In genomic region chr11:97631938-97632337, GRCm38 (mm10) we compare ENCODE assay signal across 8 mouse cellular contexts. TPM values are rescaled to one million over a fixed set of nuclear protein-coding genes. Genes with fewer than 3 reads are reported as not detected.
DNase-seq lines count a peak whose midpoint lies in the region; ATAC-seq and TF ChIP-seq lines count a peak whose summit lies in the region.

No protein-coding gene starts in this region.

- no peak overlapping the region for H3K4me3 ChIP-seq in kidney, adult 2 months (ENCODE audit: insufficient read depth, low read depth, low read length)
- H3K4me3 ChIP-seq in liver, adult 2 months (ENCODE audit: insufficient read depth, low read depth, low read length) = no peak overlapping the region

- H3K4me1 ChIP-seq in kidney, adult 2 months (ENCODE audit: control insufficient read depth, insufficient read depth, low read length) = no peaks in the 10 kb centered on the region
- no peaks in the 10 kb centered on the region for H3K4me1 ChIP-seq in liver, adult 2 months (ENCODE audit: control insufficient read depth, insufficient read depth, low read length)

- no peak overlapping the region for H3K27ac ChIP-seq in kidney, adult 2 months (ENCODE audit: insufficient read depth, low read depth, low read length)
- no peak overlapping the region for H3K27ac ChIP-seq in liver, adult 2 months (replicated peaks; ENCODE audit: insufficient read depth, low read depth, low read length)

- H3K9ac ChIP-seq in liver, adult 2 months (ENCODE audit: low read depth, low read length) = no peak overlapping the region

- DNase-seq in A20 (ENCODE audit: low read depth, low spot score) (peak; percentile 82), ZHBTc4 (ENCODE audit: low read depth, low spot score) (peak; percentile 93)
- peak; percentile 83 to 84 for DNase-seq in cerebellum, postnatal 36 days
- DNase-seq in gastrocnemius, adult 8-10 months (ENCODE audit: low spot score in 2 of 2) = peak; percentile 56 to 63
- peak; percentile 73 for DNase-seq in kidney, adult 2 months
- peak; percentile 18 for DNase-seq in liver, adult 2 months (ENCODE audit: extremely low read depth, low read depth, low spot score)
- DNase-seq in thymus, adult 18-20 months = peak; percentile 61 to 63

- peak; percentile 82 for ATAC-seq in neutrophil, adult 5-6 weeks (ENCODE audit: extremely low read depth, insufficient number of reproducible peaks, low FRiP score, poor library complexity, severe bottlenecking)

- TF ChIP-seq CTCF in kidney, adult 2 months (conservative IDR thresholded peaks at IDR 0.05; ENCODE audit: insufficient read depth, insufficient read length, low read depth, low read length) = peak; percentile 95
- peak; percentile 99 for TF ChIP-seq CTCF in liver, adult 2 months (IDR thresholded peaks at IDR 0.05; ENCODE audit: low read depth, low read length)

- no peaks in the 10 kb centered on the region for H3K36me3 ChIP-seq in kidney, adult 2 months (ENCODE audit: control insufficient read depth, insufficient read depth, low read length)
- no peaks in the 10 kb centered on the region for H3K36me3 ChIP-seq in liver, adult 2 months (ENCODE audit: control insufficient read depth, insufficient read depth, low read length)

- no peaks in the 10 kb centered on the region for H3K79me2 ChIP-seq in liver, adult 2 months (ENCODE audit: control insufficient read depth, insufficient read depth, low read length)

- no peak for TF ChIP-seq POLR2A in kidney, adult 2 months (IDR thresholded peaks at IDR 0.05; ENCODE audit: low read depth, low read length)
- no peak for TF ChIP-seq POLR2A in liver, adult 2 months (IDR thresholded peaks at IDR 0.05; ENCODE audit: extremely low read depth, insufficient read depth, low read length)

- WGBS in kidney, adult 2 months = 7% methylated on average over 12 of the region's 12 CpGs
- WGBS in liver, adult 2 months = 10% methylated on average over 12 of the region's 12 CpGs

- H3K27me3 ChIP-seq in kidney, adult 2 months (replicated peaks; ENCODE audit: control insufficient read depth, insufficient read depth, low read length) = peaks cover 10% of the 10 kb centered on the region
- H3K27me3 ChIP-seq in liver, adult 2 months (ENCODE audit: control insufficient read depth, insufficient read depth, low read length) = peaks cover 21% of the 10 kb centered on the region

RNA-seq across cellular contexts. Expression of gene Epop, which starts 2.4 kb away (rescaled TPM):
- under 1 TPM; 0.39 to 0.92 (median 0.75) TPM for total RNA-seq in gastrocnemius, adult 8-10 months (2022)
- 0.86 and 1.2 TPM in 2 replicates for polyA plus RNA-seq in kidney, adult 2 months (2012; rRNA removed)
- 0.37 and 0.67 TPM in 2 replicates for total RNA-seq in liver, adult 2 months (2014; rRNA removed)
- 2.5 and 3.5 TPM in 2 replicates for polyA plus RNA-seq in liver, adult 2 months (2012; rRNA removed)
- total RNA-seq in neutrophil, adult 5-6 weeks (2017) = 0.35 and 0.61 TPM in 2 replicates

RNA-seq across cellular contexts. Expression of gene Mllt6, which starts 31.3 kb away (rescaled TPM):
- 10 to 100 TPM; 45.5 to 63.7 (median 51.7) TPM for total RNA-seq in gastrocnemius, adult 8-10 months (2022)
- polyA plus RNA-seq in kidney, adult 2 months (2012; rRNA removed) = 36.6 and 40.4 TPM in 2 replicates
- total RNA-seq in liver, adult 2 months (2014; rRNA removed) = 3.8 and 6.0 TPM in 2 replicates
- polyA plus RNA-seq in liver, adult 2 months (2012; rRNA removed) = 8.9 and 11.2 TPM in 2 replicates
- 63.2 and 69.2 TPM in 2 replicates for total RNA-seq in neutrophil, adult 5-6 weeks (2017)

RNA-seq across cellular contexts. Expression of gene Cisd3, which starts 53.7 kb away (rescaled TPM):
- total RNA-seq in gastrocnemius, adult 8-10 months (2022) = 100 to 1,000 TPM; 102 to 119 (median 105) TPM
- polyA plus RNA-seq in kidney, adult 2 months (2012; rRNA removed) = 139 and 149 TPM in 2 replicates
- total RNA-seq in liver, adult 2 months (2014; rRNA removed) = 35.7 and 41.0 TPM in 2 replicates
- polyA plus RNA-seq in liver, adult 2 months (2012; rRNA removed) = 73.6 and 94.5 TPM in 2 replicates
- total RNA-seq in neutrophil, adult 5-6 weeks (2017) = 7.2 and 13.5 TPM in 2 replicates

RNA-seq across cellular contexts. Expression of gene Srcin1, which starts 56.0 kb away (rescaled TPM):
- total RNA-seq in gastrocnemius, adult 8-10 months (2022) = 1 to 10 TPM; 1.1 to 2.5 (median 1.6) TPM
- polyA plus RNA-seq in kidney, adult 2 months (2012; rRNA removed) = 13.0 and 13.2 TPM in 2 replicates
- total RNA-seq in liver, adult 2 months (2014; rRNA removed) = under 0.01 and 0.20 TPM in 2 replicates
- 0.06 and 0.12 TPM in 2 replicates for polyA plus RNA-seq in liver, adult 2 months (2012; rRNA removed)
- 0.12 TPM in 1 of 2 replicates, not detected in the other for total RNA-seq in neutrophil, adult 5-6 weeks (2017)

Comparison
In these comparisons a context has a peak if more than half of its experiments do, and no peak if none do; other contexts are left out.
1. DNase-seq: peak in every context shown above with its lines; median percentile 93 in ZHBTc4; 84 in cerebellum, postnatal 36 days; 82 in A20; 73 in kidney, adult 2 months; 62 in thymus, adult 18-20 months; 60 in gastrocnemius, adult 8-10 months; 18 in liver, adult 2 months.